Mouse (Mus musculus) midbrain, embryonic 12.5 days (tissue): ENCODE results near the gene Bicd2. TPM values are rescaled to one million over a fixed set of nuclear protein-coding genes. Genes with fewer than 3 reads are reported as not detected.

Experiments used
- ATAC-seq: fragments of 200-750 bp; cut with Nextera tagmentation; 2 replicates; pipeline ENCODE4 v1.8.0; 2017; ENCODE audit warnings: low read depth, moderate TSS enrichment, moderate library complexity; ENCODE audit not compliant: low FRiP score
- H3K27ac ChIP-seq: fragments of 300-500 bp; sonication (generic); replicated peaks from 2 replicates; pipeline ENCODE4 v1.5.1; 2016; ENCODE audit warnings: mild to moderate bottlenecking
- H3K27me3 ChIP-seq: fragments of 300-500 bp; sonication (generic); 2 replicates; pipeline ENCODE4 v1.6.1; 2016; ENCODE audit warnings: mild to moderate bottlenecking
- H3K36me3 ChIP-seq: fragments of 300-500 bp; sonication (generic); 2 replicates; pipeline ENCODE4 v1.6.1; 2016
- H3K4me1 ChIP-seq: fragments of 300-500 bp; sonication (generic); 2 replicates; pipeline ENCODE4 v1.6.1; 2016
- H3K4me2 ChIP-seq: fragments of 300-500 bp; sonication (generic); replicated peaks from 2 replicates; pipeline ENCODE4 v1.6.1; 2016; ENCODE audit warnings: mild to moderate bottlenecking, moderate library complexity
- H3K4me3 ChIP-seq: fragments of 300-500 bp; sonication (generic); 2 replicates; pipeline ENCODE4 v1.5.1; 2016; ENCODE audit warnings: mild to moderate bottlenecking
- H3K9ac ChIP-seq: fragments of 300-500 bp; sonication (generic); replicated peaks from 2 replicates; pipeline ENCODE4 v1.6.1; 2016; ENCODE audit warnings: mild to moderate bottlenecking, moderate library complexity
- H3K9me3 ChIP-seq: fragments of 300-500 bp; sonication (generic); 2 replicates; pipeline ENCODE4 v1.6.1; 2016; ENCODE audit warnings: mild to moderate bottlenecking
- WGBS: fragments of 180-500 bp; shearing (Covaris S2); methylation state at CpG from one replicate; pipeline ENCODE4 v1.1.7; 2016; 5-methylcytosine and 5-hydroxymethylcytosine counted together
- polyA plus RNA-seq: library from polyadenylated mRNA; unstranded; fragments of >200 nt; fragmentation: Nextera tagmentation; extraction: Ambion mirVana; gene quantifications from 2 replicates; pipeline ENCODE4 v1.2.1, GENCODE M21; 2016

Bicd2 gene
- polyA plus RNA-seq, 1 experiment from 2014 or later = 36.7 TPM

DNA sequence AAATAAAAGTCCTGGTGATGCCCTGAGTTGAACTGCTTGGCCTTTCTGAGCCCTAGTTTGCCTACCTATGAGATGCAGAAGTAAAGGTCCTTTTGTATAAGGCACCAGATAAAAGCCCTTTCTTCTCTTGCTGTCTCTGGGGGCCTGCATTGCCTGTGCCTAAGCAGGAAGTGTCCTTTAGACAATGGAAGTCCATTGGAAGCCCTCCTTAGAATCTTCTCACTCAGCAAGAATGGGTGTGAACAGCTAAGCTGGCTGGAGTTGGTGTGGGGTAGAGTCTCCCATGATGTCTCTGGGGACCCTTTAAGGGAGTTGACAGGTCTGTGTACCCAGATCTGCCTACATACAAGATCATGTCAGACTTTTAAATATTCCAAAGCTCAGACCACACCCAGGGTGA is 12.0 kb downstream of the Bicd2 start:
- no peaks in the 10 kb centered on the region; the same call in 1 of the 2 replicates for H3K36me3 ChIP-seq
- no peak overlapping the region for H3K4me3 ChIP-seq
- H3K4me2 ChIP-seq = no peak overlapping the region
- ATAC-seq = no peak; the same call in 1 of the 2 replicates
- peaks cover 26% of the 10 kb centered on the region for H3K4me1 ChIP-seq
- H3K27me3 ChIP-seq = no peaks in the 10 kb centered on the region
- no peaks in the 10 kb centered on the region for H3K9me3 ChIP-seq
- H3K27ac ChIP-seq = no peak overlapping the region
- H3K9ac ChIP-seq = no peak overlapping the region

DNA sequence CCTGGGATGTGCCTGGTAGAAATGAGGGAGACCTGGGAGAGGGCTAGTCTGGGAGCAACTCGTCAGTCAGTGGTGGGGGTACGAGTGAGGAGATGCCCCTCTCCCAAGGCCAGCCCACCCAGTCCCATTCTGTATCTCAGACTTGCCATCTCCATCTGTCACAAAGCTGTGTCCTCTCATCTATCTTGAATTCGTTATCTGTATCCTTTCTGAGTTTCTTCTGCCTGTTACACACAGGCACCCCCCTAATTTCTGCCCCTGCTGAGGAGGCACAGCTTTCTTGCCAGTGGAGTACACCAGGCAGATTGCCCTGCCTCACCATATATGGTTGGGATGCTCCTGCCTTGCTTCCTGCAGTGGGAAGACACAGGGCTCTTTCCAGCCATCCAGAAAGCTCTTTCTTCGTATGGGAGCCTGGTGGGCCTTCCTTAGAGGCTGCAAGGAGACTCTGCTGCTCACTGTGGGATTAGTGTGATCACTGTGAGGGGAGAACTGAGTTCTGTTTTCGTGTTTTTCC is 12.7 kb downstream of the Bicd2 start:
- 77% methylated on average over 5 of the region's 5 CpGs for WGBS
- no peak for ATAC-seq
- Histone ChIP-seq H3K4me1 (peaks cover 22% of the 10 kb centered on the region), H3K27ac (no peak overlapping the region; the same call in 1 of the 2 replicates), H3K9me3 (no peaks in the 10 kb centered on the region), H3K27me3 (no peaks in the 10 kb centered on the region), H3K36me3 (no peaks in the 10 kb centered on the region; the same call in 1 of the 2 replicates), H3K4me3 (no peak overlapping the region), H3K9ac (no peak overlapping the region), H3K4me2 (no peak overlapping the region)

DNA sequence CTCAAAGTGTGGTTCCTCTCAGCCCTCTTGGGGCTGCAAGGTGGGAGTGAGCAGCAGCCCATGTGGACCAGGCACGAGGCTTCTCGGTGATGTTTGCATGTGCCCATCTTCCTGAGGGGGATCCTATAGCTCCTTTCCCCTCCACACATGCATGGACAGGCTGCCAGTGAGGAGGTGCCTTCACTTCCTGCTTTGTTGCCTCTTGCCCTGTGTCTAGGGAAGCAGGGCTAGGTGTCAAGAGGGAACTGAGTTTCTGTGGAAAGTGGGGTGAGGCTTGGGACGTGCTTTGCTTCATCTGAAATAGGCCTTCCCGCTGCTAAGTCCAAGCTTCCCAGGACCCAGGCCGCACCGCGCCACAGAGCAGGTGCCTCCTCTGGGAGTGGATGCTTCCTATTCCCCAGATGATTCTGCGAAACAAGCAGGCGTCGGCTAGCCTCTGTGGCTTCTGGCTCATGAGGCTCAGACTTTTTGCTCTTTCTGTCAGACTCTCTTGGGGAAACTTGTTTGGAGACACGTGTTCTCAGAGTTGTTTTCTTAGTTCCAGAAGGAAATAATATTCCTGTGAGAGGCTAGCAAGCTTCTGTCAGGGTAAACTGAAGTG is 14.2 kb downstream of the Bicd2 start:
- H3K9ac ChIP-seq = no peak overlapping the region
- no peak overlapping the region for H3K4me3 ChIP-seq
- no peak for ATAC-seq
- H3K27me3 ChIP-seq = no peaks in the 10 kb centered on the region
- H3K4me2 ChIP-seq = no peak overlapping the region
- H3K9me3 ChIP-seq = no peaks in the 10 kb centered on the region
- H3K27ac ChIP-seq = no peak overlapping the region
- 90% methylated on average over 11 of the region's 11 CpGs for WGBS
- H3K36me3 ChIP-seq = no peaks in the 10 kb centered on the region; the same call in 1 of the 2 replicates
- peaks cover 18% of the 10 kb centered on the region for H3K4me1 ChIP-seq

DNA sequence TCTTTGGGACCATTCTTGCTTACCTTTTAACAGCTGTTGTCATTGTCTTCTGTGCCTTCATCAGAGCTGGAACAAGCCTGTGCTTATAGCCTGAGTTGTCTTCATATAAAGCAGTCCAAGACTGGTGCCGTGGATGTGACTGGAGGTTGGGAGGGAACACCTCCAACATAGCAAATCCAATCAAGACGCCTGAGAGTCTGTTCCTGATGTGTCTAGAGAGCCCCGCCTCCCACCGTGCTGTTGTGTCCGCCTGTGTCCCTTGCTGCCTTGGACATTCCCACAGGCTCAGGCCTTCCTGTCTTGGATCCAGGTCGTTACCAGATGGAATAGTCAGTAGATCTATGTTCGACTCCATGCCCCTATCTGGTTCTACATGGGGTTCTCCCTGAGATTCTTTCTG is 14.7 kb downstream of the Bicd2 start:
- Histone ChIP-seq H3K4me2 (no peak overlapping the region), H3K27ac (no peak overlapping the region), H3K27me3 (no peaks in the 10 kb centered on the region), H3K9me3 (no peaks in the 10 kb centered on the region), H3K36me3 (no peaks in the 10 kb centered on the region; the same call in 1 of the 2 replicates), H3K4me1 (peaks cover 18% of the 10 kb centered on the region), H3K9ac (no peak overlapping the region), H3K4me3 (no peak overlapping the region)
- no peak for ATAC-seq
- 84% methylated on average over 7 of the region's 7 CpGs for WGBS

DNA sequence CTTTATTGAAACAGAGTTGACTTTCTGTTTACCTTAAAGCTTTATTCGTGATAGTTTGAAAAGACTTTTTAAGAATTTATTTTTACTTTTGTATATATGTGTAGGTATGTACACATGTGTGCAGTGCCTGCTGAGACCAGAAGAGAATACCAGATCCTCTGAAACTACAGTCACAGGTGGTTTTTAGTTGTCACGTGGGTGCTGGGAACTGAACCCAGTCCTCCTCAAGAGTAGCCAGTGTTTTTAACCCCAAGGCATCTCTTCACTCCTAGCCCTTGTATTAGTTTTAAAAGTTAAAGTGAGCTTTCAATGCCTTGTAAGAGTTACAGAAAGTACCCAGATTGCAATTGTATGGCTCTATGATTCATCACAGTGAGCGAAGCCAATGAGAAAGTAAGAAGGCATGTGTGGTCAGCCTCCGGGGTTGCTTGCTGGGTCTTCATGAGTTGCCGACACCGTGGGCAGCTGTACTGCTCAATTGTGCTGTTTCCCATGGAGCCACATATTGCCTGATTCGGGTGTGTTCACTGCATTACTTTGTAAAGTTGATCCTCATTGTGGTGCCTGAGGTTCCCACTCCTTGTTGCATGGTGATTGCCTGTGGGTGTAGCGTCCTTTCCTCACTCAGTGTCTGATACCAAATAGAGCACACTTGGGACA is 16.1 kb downstream of the Bicd2 start:
- H3K4me2 ChIP-seq = no peak overlapping the region
- no peak for ATAC-seq
- H3K4me3 ChIP-seq = no peak overlapping the region
- H3K27me3 ChIP-seq = no peaks in the 10 kb centered on the region
- whole genome bisulfite sequencing = 96% methylated on average over 8 of the region's 8 CpGs
- peaks cover 24% of the 10 kb centered on the region for H3K4me1 ChIP-seq
- H3K27ac ChIP-seq = no peak overlapping the region
- no peaks in the 10 kb centered on the region; the same call in 1 of the 2 replicates for H3K36me3 ChIP-seq
- H3K9ac ChIP-seq = no peak overlapping the region
- no peaks in the 10 kb centered on the region for H3K9me3 ChIP-seq

DNA sequence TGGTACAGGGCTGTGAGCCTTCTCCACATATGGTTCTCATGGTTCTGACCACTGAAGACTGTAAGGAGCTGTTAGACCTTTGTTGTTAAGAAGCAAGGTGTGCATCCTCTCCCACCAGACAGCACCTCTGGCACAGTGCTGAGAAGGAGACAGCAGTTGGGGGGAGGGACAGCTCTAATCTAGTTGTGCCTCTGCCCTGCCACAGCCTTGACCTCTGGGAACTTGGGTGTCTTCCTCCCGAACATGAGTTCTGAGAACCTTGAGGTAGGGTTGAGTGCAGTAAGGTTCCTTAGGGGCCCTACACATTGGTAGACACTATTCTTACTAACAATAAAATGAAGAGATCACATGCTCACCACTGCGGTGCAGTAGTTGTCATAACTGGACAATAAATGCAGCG is 16.8 kb downstream of the Bicd2 start:
- peaks cover 21% of the 10 kb centered on the region for H3K4me1 ChIP-seq
- no peak overlapping the region for H3K9ac ChIP-seq
- H3K27ac ChIP-seq = no peak overlapping the region
- no peak for ATAC-seq
- H3K4me3 ChIP-seq = no peak overlapping the region
- no peaks in the 10 kb centered on the region; the same call in 1 of the 2 replicates for H3K36me3 ChIP-seq
- H3K27me3 ChIP-seq = no peaks in the 10 kb centered on the region
- 95% methylated on average over 3 of the region's 3 CpGs for WGBS
- no peak overlapping the region for H3K4me2 ChIP-seq
- no peaks in the 10 kb centered on the region for H3K9me3 ChIP-seq

DNA sequence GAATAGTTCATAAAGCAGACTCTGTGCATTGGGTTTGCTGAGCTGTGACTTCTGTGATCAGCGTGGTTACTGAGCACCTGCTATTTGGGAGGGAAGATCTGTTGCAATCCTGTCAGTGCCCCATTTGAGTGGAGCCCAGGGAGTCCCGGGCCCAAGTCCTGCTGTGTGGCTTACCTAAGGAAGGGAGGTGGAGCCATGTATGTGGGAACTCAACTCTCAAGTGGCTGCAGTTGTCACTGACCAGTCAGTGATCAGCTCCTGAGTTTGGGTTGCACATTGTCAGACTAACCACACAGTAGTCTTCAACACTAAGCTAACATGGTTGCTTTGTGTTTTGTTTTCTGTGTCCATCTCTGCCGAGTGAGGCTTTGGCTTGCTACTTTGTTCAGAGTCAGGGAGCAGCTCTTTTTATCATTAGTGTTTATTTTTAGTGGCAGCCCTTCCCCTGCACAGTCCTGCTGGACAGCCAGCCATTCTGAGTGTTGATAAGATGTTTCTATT is 19.6 kb downstream of the Bicd2 start:
- ATAC-seq = no peak
- H3K27me3 ChIP-seq = no peaks in the 10 kb centered on the region
- H3K4me3 ChIP-seq = no peak overlapping the region
- H3K4me1 ChIP-seq = peaks cover 14% of the 10 kb centered on the region
- no peak overlapping the region for H3K27ac ChIP-seq
- H3K36me3 ChIP-seq = no peaks in the 10 kb centered on the region; the same call in 1 of the 2 replicates
- no peak overlapping the region for H3K9ac ChIP-seq
- H3K4me2 ChIP-seq = no peak overlapping the region
- no peaks in the 10 kb centered on the region for H3K9me3 ChIP-seq
- WGBS = 48% methylated on average over 3 of the region's 3 CpGs

DNA sequence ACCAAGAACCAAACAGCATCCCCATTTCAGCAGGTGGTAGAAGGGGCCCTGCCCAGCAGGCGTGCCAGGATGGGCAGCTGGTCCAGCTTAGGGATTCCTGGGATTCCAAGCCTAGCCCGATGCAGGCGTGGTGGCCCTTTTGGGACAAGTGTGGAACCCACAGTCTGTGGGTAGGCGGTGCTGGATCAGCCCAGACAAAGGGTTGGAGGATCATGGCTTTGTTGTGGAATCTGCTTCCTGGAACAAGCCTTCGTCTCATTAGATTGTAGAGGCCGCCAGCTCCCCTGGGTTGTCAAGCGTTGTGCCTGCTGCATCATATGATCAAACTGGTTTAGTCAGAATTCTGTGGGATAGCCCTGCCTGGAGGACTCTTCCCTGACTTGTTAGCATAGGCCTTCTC is 21.0 kb downstream of the Bicd2 start:
- H3K4me2 ChIP-seq = no peak overlapping the region
- H3K27ac ChIP-seq = no peak overlapping the region
- no peaks in the 10 kb centered on the region; the same call in 1 of the 2 replicates for H3K36me3 ChIP-seq
- no peak overlapping the region for H3K9ac ChIP-seq
- no peak overlapping the region for H3K4me3 ChIP-seq
- H3K27me3 ChIP-seq = no peaks in the 10 kb centered on the region
- no peak for ATAC-seq
- WGBS = 75% methylated on average over 7 of the region's 7 CpGs
- H3K9me3 ChIP-seq = no peaks in the 10 kb centered on the region
- peaks cover 22% of the 10 kb centered on the region for H3K4me1 ChIP-seq

DNA sequence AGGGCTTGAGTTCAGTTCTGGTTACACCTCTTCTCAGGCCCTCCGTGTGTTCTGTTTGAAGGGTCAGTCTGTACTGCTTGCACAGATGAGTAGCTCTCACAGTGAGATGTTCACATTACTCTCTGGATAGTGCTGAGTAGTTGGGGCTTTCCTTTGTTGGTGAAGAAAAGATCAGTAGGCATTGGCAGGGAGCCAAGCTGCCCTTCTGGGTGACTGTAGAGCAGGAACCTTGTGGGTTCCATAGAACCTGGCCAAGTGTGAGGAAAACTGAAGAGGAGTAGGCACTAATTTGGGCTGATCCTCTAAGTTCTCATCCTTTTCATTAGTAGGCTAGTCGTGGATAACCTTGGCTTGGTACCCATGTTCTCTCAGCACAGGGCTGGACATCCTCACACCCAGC is 21.4 kb downstream of the Bicd2 start:
- Histone ChIP-seq H3K4me2 (no peak overlapping the region), H3K27ac (no peak overlapping the region)
- 83% methylated on average over 2 of the region's 2 CpGs for WGBS

DNA sequence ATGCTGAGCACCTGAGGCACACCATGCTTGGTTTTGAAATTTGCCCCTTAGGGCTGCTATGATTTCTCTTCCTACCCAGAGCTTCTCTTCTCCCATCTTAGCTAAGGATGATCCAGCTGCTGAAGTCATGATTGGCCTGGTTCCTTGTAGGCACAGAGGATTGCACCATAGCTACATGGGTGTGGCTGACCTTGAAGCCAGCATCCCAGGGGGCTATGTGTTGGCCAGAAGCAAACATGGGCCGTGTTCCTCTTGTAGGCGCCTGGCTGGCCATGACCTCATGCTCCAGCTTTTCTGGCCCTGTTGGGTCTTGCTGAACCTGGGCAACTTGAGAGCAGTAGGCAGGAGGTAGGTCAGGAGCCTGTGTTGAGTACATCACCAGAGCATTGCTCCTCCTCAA is 23.3 kb downstream of the Bicd2 start:
- H3K4me3 ChIP-seq = no peak overlapping the region
- no peaks in the 10 kb centered on the region for H3K27me3 ChIP-seq
- no peak for ATAC-seq
- no peak overlapping the region for H3K27ac ChIP-seq
- H3K9ac ChIP-seq = no peak overlapping the region
- no peaks in the 10 kb centered on the region for H3K9me3 ChIP-seq
- no peak overlapping the region for H3K4me2 ChIP-seq
- 85% methylated on average over 2 of the region's 2 CpGs for WGBS
- H3K36me3 ChIP-seq = peaks cover 8% of the 10 kb centered on the region
- H3K4me1 ChIP-seq = peaks cover 22% of the 10 kb centered on the region

More for the DNA sequence above, 21.4 kb downstream of the Bicd2 start:
- Histone ChIP-seq H3K9ac (no peak overlapping the region), H3K4me1 (peaks cover 22% of the 10 kb centered on the region), H3K27me3 (no peaks in the 10 kb centered on the region), H3K9me3 (no peaks in the 10 kb centered on the region), H3K36me3 (no peaks in the 10 kb centered on the region), H3K4me3 (no peak overlapping the region)
- ATAC-seq = no peak

DNA sequence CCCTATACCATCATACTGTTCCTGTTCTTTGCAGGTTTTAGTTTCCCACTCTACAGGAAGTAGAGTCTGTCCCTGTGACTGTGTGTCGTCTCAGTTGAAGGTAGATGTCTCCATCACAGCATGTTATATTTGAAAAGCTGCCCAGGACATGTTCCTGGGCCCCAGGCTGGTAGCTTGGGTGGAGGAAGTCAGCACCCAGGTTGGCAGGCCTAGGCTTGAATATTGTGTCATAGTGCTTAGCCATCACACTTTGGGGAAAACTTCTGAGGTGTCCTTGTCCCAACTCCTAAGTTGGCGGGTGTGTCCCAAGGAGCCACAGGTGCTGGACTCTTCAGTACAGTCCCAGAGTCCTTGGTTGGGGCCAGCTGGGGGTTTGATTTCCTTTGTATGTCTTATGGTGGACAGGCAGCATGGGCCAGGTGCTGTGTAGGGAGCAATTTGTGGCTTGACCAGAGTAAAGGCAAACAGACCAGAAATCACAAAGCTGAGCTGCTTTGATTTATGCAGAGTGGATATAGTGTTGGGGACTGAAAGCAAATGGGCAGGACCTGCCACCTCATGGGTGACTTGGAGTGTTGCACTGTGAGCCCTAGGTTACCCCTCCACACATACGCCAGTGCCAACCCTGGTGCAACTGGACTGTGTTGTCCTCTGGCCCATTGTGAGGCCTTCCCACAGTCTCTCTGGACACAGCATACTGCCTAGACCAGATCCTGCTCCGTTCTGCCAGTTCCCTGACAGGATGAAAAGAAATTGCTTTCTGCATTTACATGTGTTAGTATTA is 26.5 kb downstream of the Bicd2 start:
- Histone ChIP-seq H3K27ac (no peak overlapping the region), H3K4me2 (no peak overlapping the region), H3K4me3 (no peak overlapping the region), H3K36me3 (peaks cover 39% of the 10 kb centered on the region), H3K4me1 (peaks cover 8% of the 10 kb centered on the region), H3K9me3 (no peaks in the 10 kb centered on the region), H3K9ac (no peak overlapping the region), H3K27me3 (no peaks in the 10 kb centered on the region)
- no peak for ATAC-seq
- WGBS = 91% methylated on average over 4 of the region's 4 CpGs

DNA sequence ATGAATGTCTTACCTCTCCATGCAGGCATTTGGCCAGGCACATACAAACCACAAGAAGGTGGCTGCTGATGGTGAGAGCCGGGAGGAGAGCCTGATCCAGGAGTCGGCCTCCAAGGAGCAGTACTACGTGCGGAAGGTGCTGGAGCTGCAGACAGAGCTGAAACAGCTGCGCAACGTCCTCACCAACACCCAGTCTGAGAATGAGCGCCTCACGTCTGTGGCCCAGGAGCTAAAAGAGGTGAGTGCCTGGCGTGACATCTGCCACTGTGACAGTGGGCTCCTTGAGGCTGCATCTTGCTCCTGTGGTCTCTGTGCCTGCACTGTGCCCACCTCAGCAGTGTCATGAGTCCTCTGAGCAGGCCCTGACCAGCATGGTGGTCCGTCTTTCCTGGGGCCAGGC is 28.0 kb downstream of the Bicd2 start:
- Histone ChIP-seq H3K4me1 (peaks cover 8% of the 10 kb centered on the region), H3K4me3 (no peak overlapping the region), H3K9ac (no peak overlapping the region), H3K27me3 (no peaks in the 10 kb centered on the region), H3K9me3 (no peaks in the 10 kb centered on the region), H3K27ac (no peak overlapping the region), H3K4me2 (no peak overlapping the region), H3K36me3 (peaks cover 39% of the 10 kb centered on the region)
- ATAC-seq = no peak
- 92% methylated on average over 10 of the region's 10 CpGs for WGBS
